Mouse (Mus musculus): Measurements from ENCODE around the gene Scyl2.

GRCm38 (mm10) chr10:89599311-89599710, 86.8 kb downstream of the Scyl2 start:
- TF ChIP-seq CTCF (IDR thresholded peaks at IDR 0.05; ENCODE audit: low read depth, low read length) (no peak), POLR2A (IDR thresholded peaks at IDR 0.05; ENCODE audit: insufficient read depth, low read length) (no peak)

Measured in ES-Bruce4 (cell line).